Mouse (Mus musculus) kidney, adult 8-10 months (tissue): ENCODE data around the gene Camk2g.
A peak's percentile ranks its signal among the peaks of the same experiment; 100 is the strongest.

Source experiments
- DNase-seq, 2 experiments: peaks; one replicate each; pipeline ENCODE4 v3.0.0; 2022

The Camk2g gene

DNA sequence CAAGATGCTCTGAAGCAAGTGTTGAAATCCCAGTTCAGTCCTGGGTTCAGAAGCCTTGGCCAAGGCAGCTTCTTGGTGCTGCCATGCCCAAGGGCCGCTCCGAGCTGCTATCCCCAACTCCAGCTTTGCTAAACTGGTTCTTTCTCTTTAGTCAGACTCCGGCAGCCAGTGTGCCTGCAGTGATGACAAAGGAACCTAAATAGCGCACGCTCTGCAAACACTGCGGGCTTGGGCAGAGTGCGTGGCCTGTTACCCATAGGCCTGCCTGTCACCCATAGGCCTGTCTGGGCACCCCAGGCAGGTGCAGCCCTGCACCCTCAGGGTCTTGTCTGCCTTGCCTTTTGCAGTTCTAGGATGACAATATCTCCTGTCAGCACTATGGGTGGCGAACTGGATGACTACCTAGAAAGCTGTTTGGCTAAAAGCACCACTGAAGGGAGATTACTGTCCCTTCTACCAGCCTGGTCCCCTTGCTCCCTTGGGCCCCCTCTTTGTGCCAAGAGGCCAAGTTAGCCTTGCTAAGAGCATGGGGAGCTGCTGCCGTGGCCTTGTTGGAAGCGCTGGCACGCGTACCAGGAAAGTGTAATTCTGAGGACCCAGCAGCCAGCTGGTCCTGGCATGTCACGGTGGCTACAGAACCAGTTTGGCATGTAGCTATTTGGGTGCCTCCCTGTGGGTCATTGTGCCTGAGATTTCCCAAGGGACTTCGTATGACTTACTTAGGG, 12.4 kb upstream of the Camk2g start:
- peak; percentile 41 to 45 for DNase-seq

DNA sequence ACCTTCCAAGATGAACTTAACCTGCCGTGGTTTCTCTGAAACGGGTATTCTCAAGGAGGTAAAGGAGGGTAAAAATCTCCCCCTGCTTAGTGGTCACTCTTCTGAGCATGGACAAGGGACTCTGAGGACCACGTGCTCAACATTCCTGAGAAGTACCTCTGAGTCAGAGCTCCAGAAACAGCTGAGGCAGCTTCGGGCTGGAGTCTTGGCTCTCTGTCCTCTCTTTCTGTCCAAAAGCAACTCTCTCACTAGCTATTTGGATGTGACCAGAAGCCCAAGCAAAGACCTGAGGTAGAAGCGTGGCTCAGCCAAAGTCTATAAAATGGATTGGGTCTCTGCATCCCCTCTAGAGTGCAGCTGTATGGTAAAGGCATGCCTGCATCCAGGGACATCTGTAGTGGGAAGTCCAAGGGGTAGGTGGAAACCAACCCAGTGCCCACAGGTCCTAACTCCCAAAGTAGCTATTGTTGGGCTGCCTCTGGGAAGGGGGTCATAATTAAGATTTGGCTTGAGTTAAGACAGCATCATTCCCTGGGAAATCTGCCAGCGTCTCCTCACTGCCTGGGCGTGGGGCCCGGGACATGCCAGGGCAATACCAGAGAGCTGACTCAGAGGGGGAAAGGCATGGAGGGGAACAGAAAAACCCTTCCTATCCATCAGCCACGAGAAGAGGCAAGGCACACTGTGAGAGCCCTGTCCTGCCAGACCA, 11.2 kb upstream of the Camk2g start:
- DNase-seq = peak; percentile 79 to 82

DNA sequence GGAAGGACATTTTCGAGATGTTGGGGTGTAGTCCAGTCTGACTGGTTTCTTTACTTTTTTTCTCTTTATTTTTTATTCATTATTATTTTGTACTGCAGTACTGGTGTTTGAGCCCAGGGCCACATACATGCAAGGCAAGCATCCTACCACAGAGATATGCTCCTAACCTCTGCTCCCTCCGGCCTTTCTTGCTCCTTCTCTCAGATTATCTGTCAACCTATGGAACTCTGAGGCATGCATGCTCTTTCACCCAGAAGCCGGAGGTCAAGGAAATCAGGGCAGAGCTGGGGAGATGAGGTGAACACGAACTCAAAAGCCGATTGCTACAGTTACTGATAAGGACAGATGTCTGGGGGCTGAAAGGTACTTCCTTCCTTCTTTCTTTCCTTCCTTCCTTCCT, 10.6 kb upstream of the Camk2g start:
- DNase-seq = no peak

DNA sequence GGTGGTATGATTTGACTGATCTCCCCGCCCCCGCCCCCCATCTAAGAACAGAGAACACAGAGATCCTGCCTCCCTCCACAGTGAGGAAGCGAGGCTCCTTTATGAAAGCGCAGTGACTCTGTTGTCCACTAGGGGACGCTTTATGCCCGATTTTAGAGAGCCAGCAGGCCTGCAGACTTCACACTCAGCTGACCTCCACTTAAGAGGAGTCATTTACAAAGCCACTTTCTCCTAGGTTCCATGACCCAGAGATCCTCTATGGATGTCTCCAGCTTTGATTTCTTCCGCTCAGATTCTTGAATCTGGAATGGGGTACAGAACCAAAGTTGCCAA, 9.7 kb upstream of the Camk2g start:
- DNase-seq = peak; percentile 73 to 87

DNA sequence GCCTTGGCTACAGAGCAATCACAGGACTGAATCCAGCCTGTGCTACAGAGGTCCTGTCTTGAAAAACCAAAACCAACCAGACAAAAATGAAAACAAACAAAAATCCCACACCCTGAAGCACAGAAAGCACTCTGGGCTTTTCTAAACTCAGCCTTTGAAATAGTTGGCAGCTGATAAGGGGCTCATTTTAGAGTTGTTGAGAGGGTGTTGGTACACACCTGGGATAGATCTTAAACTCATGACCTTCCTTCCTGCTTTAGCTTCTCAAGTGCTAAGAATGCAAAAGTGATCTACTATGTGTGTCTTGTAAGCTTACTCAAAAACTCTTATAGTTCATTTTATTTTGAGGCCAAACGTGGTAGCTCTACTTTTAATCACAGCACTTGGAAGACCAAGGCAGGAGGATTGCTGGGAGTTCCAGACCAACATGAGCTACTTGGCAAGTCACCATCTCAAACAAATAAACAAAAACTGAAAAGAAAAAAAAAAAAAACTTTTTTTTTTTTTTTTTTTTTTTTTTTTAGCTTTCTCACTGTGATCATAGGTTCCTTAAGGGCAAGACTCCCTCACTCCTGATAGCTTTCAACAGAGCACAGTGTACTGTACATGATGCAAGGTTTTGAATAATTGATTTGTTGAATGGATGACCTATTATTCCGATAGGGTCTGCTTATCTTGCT, 9.2 kb upstream of the Camk2g start:
- no peak for DNase-seq

DNA sequence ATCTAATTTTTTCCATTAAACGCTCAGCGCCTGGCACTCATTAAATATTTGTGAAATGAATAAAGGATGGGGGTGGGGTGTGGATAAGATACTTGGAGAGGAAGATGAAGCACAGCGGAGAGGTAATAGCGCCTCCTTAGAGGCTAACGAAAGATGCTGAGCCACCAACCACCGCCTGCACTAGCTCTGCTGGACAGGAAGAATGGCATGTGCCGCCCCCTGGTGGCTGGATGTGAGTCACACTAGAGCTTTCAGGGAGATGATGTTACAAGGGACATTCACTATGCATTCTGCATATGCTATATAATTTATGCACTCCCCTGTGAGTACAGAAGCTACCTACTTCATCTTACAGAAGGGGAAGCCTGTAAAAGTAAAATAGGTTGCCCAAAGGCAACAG, 4.9 kb upstream of the Camk2g start:
- DNase-seq = peak; percentile 75 to 93

DNA sequence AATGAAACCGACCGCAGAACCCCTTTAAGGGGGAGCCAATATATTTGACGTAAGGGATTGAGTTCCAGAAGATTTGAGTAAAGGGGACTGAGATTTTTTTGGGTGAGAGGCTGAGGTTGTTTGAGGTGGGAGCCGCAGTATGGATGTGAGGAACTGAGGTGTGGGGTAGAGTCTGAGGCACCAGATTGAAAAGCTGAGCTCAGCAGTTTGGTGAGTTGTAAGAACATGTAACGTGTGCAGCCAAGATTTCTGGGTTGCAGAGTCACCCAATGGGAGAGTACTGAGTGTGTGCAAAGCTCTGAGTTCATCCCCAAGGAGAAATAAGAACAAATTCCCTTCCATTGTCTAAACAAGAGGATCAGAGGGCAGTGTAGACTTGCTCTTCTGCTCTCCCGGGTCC, 4.4 kb upstream of the Camk2g start:
- no peak for DNase-seq

DNA sequence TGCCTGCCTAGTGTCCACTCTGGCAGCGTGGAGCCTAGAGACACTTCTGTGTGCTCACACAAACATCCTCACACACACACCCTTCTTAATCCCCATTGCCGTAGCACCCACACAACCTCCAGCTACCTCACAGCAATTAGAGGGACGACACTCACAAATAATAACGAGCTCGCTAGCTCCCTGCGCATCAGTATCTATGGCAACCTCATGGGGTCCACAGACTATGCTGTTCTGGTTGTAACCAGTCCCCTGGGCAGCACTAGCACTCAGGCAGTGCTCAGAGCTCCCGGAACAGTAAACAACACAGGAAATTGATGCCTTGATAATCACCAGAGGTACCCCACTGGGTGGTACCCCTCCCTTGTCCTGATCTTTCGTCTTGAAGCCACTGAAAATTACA, 2.8 kb upstream of the Camk2g start:
- no peak for DNase-seq

DNA sequence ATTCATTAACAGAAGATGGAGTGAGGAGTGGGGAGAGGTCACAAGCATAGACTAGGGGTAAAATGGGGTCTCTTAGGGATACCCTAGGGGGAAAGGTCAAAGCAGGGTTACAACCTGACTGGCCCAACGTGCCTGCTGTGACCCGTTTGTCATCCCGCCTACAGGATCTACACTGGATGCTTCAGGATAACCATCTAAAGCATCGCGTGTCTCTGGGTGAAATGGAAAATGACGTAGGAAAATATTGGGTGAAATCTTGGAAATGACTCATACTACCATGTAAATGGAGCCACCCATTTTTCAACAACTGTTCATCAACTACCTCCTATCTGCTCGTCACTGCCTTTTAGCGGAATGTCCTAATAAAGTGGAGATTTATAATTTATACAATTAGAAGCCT, 2.3 kb upstream of the Camk2g start:
- no peak for DNase-seq

DNA sequence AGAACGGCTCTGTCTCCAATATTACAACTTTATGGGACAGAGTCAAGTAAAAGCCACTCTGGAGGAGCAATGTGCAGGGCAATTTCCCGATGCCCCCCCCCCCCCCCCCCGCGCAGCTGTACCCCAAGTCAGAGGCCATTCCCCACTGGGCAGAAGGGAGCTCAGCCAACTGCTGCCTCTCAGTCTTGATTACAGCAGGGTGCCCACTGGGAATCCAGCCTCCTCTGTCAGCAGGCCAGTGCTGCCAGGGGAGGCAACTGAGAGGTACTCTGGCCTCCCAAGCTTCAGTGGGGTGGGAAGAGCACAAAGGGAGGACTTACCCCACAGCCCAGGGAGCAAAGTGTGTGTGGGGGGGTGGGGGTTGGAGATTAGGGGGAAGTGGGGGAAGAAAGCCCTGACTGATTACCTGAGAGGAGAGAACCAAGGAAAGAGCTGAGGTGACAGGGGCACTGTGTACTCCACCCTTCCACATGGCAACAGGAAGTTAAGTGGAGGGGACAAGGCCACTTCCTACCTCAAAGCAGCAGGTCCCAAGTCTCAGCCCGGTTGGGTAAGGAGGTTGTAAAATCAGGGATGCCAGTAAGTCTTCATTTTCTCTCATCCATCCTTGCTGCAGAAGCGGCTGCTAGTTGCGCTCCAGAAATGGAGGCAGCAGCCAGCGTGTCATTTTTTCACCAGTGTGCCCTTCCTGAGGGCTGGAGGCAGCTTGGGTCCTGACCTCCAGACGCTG, 1.7 kb upstream of the Camk2g start:
- no peak for DNase-seq

DNA sequence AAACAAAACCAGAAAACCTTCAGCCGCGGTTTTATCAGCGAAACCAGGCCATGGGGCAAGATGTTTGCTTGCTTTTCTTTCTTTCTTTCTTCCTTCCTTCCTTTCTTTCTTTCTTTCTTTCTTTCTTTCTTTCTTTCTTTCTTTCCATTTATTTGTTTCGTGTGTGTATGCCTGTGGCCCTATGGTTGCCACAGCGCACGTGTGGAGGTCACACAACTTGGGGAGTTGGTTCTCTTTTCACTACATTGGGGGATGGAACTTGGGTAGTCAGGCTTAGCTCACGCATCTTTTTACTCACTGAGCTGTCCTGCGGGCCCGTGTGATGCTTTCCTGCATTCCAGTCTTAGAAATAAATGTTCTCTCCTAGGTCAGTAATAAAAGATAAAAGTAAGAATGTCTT, 701 bp upstream of the Camk2g start:
- DNase-seq = no peak

DNA sequence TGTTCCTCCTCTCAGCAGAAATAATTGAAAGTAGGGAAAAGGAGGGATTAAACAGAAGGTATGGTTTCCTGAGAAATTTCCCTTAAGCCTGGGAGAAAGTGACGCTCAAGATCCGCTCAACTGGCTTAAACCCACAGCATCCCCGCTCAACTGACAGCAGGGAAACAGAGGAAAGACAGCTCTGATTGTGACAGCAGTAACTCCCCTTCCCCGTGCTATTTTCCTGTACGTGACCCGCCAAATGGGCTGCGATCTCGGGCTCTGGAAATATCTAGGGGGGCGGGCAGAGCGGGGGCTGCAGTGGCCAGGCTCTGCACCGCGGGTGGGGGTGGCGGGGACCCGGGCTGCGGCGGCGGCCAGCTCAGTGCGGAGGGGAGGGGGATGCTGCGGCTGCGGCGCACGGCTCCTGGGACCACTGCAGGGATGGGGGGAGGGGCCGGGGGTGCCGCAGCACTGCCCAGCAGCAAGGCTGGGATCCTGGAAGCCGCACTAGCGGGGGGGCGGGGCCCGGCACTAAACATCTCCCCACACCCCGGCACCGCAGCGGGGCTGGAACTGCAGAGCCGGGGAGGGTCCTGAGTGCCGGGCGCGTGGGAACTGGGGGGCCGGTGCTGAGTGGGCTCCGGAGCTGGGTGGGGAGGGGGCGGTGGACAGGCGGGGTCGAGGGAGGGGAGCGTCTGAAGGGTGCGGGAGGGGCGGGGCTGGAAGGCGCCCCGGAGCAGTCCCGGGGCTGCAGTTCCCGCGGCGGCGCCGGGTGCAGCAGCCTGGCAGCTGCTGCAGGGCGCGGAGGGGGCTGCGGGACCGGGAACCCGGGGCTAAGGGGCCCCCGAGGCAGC, 748 bp downstream of the Camk2g start:
- no peak for DNase-seq

DNA sequence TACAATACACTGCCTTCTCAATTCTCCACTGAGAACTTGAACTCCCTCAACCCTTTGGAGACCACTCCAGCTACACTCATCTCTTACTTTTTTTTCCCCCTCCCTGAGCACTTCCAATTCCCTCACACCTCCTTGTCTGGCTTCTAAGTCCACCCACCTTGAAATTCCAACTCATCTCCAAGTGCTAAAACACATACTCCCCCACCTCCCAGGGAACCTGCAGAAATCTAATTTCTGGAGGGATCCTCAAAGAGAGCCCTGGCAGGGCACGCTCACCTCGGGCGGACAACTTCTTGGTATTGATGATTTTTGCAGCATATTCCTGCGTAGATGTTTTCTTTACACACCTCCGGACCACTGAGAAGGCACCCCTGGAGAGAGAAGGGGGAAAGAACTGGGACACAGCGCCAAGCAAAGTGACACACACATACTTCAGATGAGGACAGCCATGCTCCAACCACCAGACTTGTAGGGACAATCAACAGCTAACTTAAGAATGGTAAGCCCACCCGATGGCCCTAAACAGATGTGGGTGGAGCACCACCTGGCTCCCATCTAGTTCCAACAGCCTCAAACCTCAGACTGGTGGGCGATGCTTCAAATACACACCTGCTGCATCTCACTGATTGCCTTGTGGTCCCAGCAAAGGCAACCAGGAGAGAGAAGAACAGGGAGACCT, 1.5 kb downstream of the Camk2g start:
- no peak for DNase-seq

DNA sequence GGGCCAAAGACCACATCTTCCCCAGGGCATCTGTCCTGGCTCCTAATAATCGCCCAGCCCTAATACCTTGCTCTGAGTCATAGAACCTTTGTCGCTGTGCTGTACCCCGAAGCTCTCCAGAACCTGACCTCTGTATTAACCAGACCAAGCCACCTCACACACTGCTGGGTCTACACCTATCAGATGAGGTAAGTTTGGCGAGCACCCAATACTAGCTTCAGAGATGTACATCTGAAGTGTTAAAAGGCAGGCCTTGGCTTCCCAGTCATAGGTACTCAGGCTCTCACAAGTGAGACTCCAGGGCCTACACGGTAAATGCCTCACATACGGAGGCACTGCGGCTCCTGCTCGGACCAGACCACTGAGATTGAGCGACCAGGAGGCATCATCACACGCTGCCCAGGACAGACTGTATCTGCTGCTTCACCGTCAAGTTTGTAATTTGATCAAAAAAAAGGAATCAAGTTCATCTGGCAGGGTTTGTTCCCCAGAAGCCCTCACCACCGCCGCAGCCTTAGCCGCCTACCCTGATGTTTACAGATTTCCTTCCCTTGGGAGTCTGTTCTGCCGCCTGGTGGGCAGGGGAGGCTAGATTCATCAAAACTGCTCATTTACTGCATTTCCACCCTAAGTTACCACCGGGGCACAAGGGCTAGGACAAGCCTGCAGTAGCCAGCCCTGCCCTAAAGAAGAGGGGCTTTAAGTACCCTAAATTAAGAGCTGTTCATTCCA, 2.2 kb downstream of the Camk2g start:
- DNase-seq = no peak

DNA sequence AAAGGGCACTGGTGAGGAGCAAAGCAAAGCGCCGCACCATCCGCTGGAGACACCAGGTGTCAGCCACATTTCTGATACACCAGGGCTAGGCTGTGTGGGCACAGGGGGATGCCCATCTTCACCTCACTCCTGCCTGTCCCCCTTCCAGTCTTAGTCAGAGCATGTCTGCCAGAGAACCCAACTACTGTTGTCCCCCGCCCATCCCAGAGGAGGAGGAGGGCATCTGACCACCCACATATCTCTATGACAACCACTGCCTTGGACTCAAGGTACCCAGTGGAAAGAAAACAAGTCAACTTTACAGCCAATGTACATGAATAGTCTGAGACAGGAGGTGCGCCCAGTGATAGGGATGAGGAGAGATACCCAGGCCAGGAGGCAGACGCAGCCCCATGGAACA, 2.9 kb downstream of the Camk2g start:
- no peak for DNase-seq

DNA sequence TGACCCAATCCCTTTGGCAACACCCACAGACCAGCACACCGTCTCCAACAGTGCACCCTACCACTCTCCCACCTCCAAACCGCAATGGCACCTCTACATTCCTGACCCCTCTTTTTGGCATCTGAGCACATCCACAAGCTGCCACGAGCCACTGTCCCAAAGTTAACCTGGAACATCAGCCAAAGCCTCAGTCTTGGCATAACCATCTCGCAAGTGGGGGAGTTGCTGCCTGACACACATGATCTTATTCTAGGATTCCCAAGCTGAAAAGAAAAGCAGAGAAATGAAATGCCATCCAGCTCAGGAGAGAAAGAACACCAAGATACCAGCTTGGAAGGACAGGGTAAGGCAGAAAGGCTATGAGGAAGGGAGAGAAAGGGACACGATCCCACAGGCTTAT, 3.4 kb downstream of the Camk2g start:
- DNase-seq = no peak

DNA sequence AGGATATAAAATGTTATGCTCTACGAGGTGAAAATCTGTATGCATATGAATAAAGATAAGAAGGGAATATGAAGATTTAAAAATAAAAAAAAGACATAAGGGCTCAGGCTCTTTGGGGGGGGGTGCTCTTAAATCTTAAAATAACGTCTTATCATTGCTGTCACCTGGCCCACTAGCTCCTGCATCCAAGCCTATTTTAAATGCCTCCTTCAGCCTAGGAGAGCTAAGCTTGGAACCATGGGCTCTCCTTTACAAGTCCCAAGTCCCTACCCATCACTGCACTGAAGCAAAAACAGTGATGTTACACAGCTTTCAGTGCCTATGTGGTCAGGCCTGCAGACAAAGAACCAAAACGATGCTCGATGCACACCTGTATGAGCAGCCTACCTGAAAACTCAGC, 4.3 kb downstream of the Camk2g start:
- no peak for DNase-seq

DNA sequence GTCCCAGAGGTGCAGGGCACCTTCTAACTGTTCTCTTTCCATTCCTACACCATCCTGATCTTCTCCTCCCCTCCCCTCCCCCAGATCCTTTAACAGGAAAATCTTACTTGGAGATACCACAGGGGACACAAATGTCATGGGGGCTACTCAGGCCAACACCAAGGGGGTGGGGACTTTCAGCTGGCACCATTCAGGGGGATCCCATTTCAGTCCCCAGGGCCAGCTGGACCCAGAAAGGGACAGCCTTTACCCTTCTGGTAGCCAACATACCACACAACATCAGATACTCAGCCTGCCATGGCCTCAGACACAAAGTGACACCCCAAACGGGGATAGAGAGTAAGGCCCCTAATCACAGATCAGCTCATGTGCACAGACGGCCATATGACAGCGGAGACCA, 5.7 kb downstream of the Camk2g start:
- DNase-seq = no peak

DNA sequence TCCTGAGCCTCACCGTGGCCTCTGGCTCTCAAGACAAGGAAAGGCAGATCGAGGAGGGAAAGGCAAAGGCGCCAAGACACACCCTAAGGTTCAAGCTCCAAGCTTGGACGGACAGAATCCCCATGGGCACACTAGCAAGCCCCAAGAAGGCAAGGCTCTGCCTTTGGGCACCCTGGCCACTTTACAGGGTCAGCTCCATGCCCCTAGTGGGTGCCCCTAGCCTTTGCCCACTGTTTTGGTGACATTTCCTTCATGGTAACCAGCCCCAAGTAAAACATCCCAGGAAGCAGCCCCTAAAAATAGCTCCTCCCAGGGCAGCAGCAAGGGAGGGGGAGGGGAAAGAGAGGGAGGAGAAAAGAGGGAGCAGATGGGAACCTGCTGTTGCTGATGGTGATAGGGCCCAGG, 7.3 kb downstream of the Camk2g start:
- no peak for DNase-seq

DNA sequence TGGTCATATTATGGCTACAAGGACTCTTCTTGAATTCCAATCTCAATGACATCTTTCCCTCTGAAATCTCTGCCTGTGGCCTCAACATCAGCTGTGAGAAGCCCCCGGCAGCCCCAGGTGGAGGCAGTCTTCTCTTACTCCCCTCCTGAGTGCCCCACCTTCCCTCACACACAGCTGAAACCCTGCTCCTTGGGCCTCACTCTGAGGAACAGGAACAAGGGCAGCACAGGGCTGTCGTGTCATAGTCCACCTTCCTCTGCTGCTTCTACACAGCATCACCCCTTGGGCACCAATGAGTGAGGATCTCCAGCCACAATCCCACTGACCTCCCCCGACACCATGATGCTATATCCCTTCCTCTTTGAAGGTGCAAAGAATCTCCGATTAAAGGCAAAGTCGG, 7.9 kb downstream of the Camk2g start:
- no peak for DNase-seq

DNA sequence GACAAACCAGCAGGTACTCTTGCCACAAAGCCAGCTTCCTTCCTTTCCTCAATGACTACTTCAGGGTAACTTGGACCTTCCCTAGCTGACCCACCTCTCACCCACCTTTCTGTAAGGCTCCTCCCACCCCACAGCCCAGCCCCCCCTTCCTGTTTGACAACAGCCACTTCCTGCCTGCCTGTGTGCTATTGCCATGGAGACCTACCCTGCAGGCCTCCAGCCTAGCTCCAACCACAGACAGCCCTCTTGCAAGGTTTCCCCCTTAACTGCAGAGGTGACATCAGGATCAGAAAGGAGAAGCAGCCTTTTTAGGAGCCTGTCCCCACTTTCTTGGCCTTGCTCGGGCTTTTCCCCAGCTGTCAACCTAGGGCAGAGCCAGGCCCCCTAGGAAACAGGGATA, 8.7 kb downstream of the Camk2g start:
- no peak for DNase-seq
